Mouse (Mus musculus) forebrain, embryonic 15.5 days (tissue): Measurements from ENCODE around the gene Homer2. TPM values are rescaled to one million over a fixed set of nuclear protein-coding genes. Genes with fewer than 3 reads are reported as not detected.

Source experiments
- ATAC-seq: fragments of 200-750 bp; cut with Nextera tagmentation; replicated peaks from 2 replicates; pipeline ENCODE4 v1.8.0; 2017; ENCODE audit warnings: mild to moderate bottlenecking, moderate TSS enrichment, moderate library complexity
- H3K27ac ChIP-seq: fragments of 300-500 bp; sonication (generic); replicated peaks from 2 replicates; pipeline ENCODE4 v1.5.1; 2015; ENCODE audit warnings: mild to moderate bottlenecking, inconsistent platforms
- H3K27me3 ChIP-seq: fragments of 300-500 bp; sonication (generic); 2 replicates; pipeline ENCODE4 v1.6.1; 2015; ENCODE audit warnings: inconsistent platforms
- H3K36me3 ChIP-seq: fragments of 300-500 bp; sonication (generic); 2 replicates; pipeline ENCODE4 v1.6.1; 2015; ENCODE audit warnings: mild to moderate bottlenecking, inconsistent platforms
- H3K4me1 ChIP-seq: fragments of 300-500 bp; sonication (generic); 2 replicates; pipeline ENCODE4 v1.6.1; 2015; ENCODE audit warnings: inconsistent platforms
- H3K4me2 ChIP-seq: fragments of 300-500 bp; sonication (generic); replicated peaks from 2 replicates; pipeline ENCODE4 v1.6.1; 2015; ENCODE audit warnings: mild to moderate bottlenecking, inconsistent platforms
- H3K4me3 ChIP-seq: fragments of 300-500 bp; sonication (generic); 2 replicates; pipeline ENCODE4 v1.5.1; 2015; ENCODE audit warnings: mild to moderate bottlenecking, inconsistent platforms
- H3K9ac ChIP-seq: fragments of 300-500 bp; sonication (generic); replicated peaks from 2 replicates; pipeline ENCODE4 v1.6.1; 2015; ENCODE audit warnings: mild to moderate bottlenecking, inconsistent platforms
- H3K9me3 ChIP-seq: fragments of 300-500 bp; sonication (generic); 2 replicates; pipeline ENCODE4 v1.6.1; 2016; ENCODE audit warnings: inconsistent platforms
- WGBS: fragments of 180-500 bp; shearing (Covaris S2); methylation state at CpG from one replicate; pipeline ENCODE4 v1.1.7; 2015; ENCODE audit warnings: mixed read lengths; 5-methylcytosine and 5-hydroxymethylcytosine counted together
- polyA plus RNA-seq: library from polyadenylated mRNA; unstranded; fragments of >200 nt; fragmentation: Nextera tagmentation; extraction: Ambion mirVana; gene quantifications from 2 replicates; pipeline ENCODE4 v1.2.1, GENCODE M21; 2015

Homer2 gene
- polyA plus RNA-seq, 1 experiment from 2014 or later = 25.9 TPM

DNA sequence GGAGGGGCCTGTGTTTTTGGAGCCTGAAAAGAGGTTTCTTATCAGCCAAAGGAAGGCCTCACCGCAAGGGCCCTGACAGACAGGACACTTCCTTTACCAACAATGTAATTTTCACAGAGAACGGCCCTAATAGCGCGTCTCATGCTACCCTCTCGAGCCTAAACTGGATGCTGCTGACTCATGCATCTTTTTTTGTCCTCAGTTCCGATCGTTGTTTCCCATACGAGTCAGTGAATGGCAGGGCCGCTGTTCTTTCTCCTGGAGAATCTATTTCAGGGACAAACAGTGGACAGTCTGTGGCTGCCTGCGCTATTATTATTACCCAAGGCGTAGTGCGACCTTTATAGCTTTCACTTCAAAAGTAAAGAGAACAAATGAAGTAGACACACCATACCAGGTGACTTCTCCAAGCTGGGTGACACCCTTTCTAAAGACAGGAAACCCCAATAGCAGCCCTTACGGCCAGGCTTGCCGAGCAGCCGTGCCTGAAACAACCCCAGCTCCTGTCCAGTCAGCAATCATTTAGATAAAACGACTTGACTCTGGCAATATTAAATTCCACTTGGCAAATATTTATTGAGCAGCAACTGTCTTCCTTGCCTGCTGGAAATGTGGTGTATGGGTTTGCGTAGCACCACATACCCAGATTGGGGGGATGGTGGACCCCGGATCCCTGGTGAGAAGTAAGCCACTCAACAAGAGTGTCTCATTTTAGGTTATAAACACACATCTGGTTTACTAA, 18.8 kb upstream of the Homer2 start:
- WGBS = 82% methylated on average over 18 of the region's 18 CpGs
- ATAC-seq = no peak
- Histone ChIP-seq H3K4me2 (no peak overlapping the region), H3K27ac (no peak overlapping the region), H3K36me3 (no peaks in the 10 kb centered on the region), H3K9me3 (no peaks in the 10 kb centered on the region), H3K9ac (no peak overlapping the region), H3K4me1 (no peaks in the 10 kb centered on the region; the same call in 1 of the 2 replicates), H3K27me3 (no peaks in the 10 kb centered on the region), H3K4me3 (no peak overlapping the region)

DNA sequence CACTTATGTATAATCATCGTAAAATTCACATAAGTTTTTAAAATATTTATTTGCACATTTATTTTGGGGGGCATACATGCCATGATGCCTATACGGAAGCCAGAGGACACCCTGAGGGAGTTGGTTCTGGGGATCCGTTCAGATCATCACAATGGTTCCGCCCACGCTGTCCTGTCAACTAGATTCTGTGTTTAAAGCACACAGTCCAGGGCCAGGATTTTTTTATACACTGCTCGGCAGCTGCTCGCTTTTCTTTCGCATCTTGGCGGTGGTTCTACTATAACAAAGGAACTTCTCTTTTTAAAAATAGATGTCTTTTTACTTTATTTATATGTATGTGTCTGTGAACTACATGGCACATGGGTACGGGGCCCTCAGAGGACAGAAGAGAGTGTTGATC, 16.5 kb upstream of the Homer2 start:
- no peaks in the 10 kb centered on the region for H3K36me3 ChIP-seq
- 92% methylated on average over 10 of the region's 10 CpGs for WGBS
- no peaks in the 10 kb centered on the region for H3K27me3 ChIP-seq
- no peaks in the 10 kb centered on the region for H3K9me3 ChIP-seq
- H3K4me1 ChIP-seq = no peaks in the 10 kb centered on the region; the same call in 1 of the 2 replicates
- H3K9ac ChIP-seq = no peak overlapping the region
- no peak for ATAC-seq
- H3K4me3 ChIP-seq = no peak overlapping the region
- H3K4me2 ChIP-seq = no peak overlapping the region
- H3K27ac ChIP-seq = no peak overlapping the region

DNA sequence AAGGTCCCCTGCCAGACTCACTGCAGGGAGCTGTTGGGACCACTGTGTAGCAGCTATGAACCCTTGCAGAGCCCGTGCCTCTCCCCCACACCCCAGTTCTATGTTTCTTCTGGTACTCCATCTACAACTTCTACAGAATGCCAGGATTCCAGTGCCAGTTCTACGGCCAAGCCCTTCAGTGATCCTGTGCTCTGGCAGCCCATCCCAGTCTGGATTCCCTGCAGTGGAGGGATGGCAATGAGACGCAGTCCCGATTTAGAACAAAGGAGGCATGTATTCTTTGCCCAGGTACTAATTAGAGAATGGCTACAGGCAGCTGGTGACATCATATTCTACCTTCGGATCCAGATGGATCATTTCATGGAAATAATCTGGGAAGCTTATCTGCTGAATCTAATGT, 13.9 kb upstream of the Homer2 start:
- Histone ChIP-seq H3K4me2 (no peak overlapping the region), H3K27me3 (no peaks in the 10 kb centered on the region), H3K9ac (no peak overlapping the region), H3K4me1 (no peaks in the 10 kb centered on the region; the same call in 1 of the 2 replicates), H3K4me3 (no peak overlapping the region), H3K9me3 (no peaks in the 10 kb centered on the region), H3K36me3 (no peaks in the 10 kb centered on the region), H3K27ac (no peak overlapping the region)
- no peak for ATAC-seq
- 43% methylated on average over 5 of the region's 5 CpGs for WGBS

DNA sequence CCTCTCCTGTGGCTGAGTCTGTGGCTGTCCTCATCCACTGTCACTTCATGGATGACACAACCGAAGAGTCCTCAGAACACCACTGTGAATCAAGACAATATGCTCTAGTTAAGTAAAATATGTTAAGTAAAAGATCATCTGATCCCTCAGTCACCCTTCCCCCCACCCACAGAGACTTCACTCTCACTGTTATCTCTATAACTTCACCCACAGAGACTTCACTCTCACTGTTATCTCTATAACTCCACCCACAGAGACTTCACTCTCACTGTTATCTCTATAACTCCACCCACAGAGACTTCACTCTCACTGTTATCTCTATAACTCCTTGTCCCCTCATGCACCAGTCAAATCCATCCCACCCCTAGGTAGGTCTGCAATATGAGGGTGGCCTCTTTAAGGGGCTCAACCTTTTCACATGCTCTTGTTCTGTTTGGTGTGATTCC, 11.9 kb upstream of the Homer2 start:
- no peaks in the 10 kb centered on the region for H3K27me3 ChIP-seq
- H3K9me3 ChIP-seq = no peaks in the 10 kb centered on the region
- no peak overlapping the region for H3K4me2 ChIP-seq
- H3K4me3 ChIP-seq = no peak overlapping the region
- H3K9ac ChIP-seq = no peak overlapping the region
- H3K36me3 ChIP-seq = no peaks in the 10 kb centered on the region
- whole genome bisulfite sequencing = 77% methylated on average over 1 of the region's 1 CpGs
- no peak overlapping the region for H3K27ac ChIP-seq
- no peak for ATAC-seq
- H3K4me1 ChIP-seq = no peaks in the 10 kb centered on the region; the same call in 1 of the 2 replicates

DNA sequence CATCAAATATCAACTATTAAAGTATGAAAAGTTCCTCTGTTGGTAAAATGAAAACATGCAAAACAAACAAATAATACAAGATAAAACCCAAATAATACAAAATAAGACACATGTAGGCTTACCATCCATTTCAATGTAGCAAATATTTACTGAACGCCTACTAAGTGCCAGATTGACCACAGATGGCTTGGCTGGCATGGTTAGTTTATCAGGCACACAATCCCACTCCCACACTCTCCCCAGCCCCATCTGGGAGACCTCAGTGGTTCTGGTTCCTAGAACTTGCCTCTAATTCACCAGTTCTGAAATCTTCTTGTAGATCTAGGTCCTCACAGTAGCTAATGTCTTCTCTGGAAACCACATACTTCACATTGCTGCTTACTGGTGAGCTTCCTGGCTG, 11.3 kb upstream of the Homer2 start:
- H3K27ac ChIP-seq = no peak overlapping the region
- H3K4me2 ChIP-seq = no peak overlapping the region
- H3K4me1 ChIP-seq = no peaks in the 10 kb centered on the region; the same call in 1 of the 2 replicates
- H3K4me3 ChIP-seq = no peak overlapping the region
- no peaks in the 10 kb centered on the region for H3K36me3 ChIP-seq
- no peak overlapping the region for H3K9ac ChIP-seq
- WGBS = 71% methylated on average over 1 of the region's 1 CpGs
- no peak for ATAC-seq
- H3K9me3 ChIP-seq = no peaks in the 10 kb centered on the region
- H3K27me3 ChIP-seq = no peaks in the 10 kb centered on the region

DNA sequence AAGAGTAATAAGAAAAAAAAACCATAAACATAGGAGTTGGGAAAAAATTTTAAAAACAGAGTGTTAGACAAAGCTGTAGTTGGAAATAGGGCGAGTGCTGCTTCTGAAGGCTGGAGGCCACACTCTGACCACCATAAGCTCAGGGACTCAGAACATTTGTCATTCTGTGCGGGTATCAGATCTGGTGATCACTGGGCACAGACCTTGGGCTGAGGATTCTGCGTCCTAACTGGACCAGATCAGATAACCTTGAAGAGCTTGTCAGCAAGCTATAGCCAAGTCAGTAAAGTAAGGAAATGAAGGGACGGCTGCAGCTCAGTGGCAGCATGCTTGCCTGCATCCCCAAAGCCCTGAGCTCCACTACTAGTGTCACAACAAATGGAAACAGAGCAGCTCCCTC, 2.8 kb upstream of the Homer2 start:
- Histone ChIP-seq H3K9ac (no peak overlapping the region), H3K36me3 (no peaks in the 10 kb centered on the region), H3K4me1 (peaks cover 13% of the 10 kb centered on the region), H3K9me3 (no peaks in the 10 kb centered on the region), H3K4me2 (no peak overlapping the region), H3K27ac (no peak overlapping the region), H3K27me3 (0 out of 2 replicates have a peak, but pooled peaks cover 3% of the 10 kb centered on the region), H3K4me3 (no peak overlapping the region)
- no peak for ATAC-seq
- 89% methylated on average over 4 of the region's 4 CpGs for WGBS

DNA sequence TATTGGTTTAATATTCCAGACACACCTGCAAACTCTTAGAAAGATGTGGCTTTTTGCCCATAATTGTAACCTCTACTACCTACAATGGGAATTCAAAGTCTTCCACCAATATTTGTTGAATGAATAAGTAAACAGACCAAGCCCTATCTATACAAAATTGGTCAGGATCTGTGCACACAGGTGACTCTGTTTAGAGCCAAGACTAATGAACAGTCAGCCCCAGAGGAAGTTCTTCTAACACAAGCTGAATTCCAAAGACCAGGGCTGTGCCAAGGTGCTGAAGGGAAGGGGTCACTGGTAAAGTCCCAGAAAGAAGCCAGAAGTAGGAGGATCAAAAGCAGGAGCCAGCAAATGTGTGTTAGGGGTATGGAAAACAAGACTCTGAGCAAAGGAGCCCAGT, 838 bp upstream of the Homer2 start:
- no peak for ATAC-seq
- Histone ChIP-seq H3K27me3 (0 out of 2 replicates have a peak, but pooled peaks cover 3% of the 10 kb centered on the region), H3K4me2 (no peak overlapping the region), H3K4me1 (peaks cover 13% of the 10 kb centered on the region), H3K27ac (no peak overlapping the region), H3K36me3 (no peaks in the 10 kb centered on the region), H3K9ac (no peak overlapping the region), H3K9me3 (no peaks in the 10 kb centered on the region), H3K4me3 (no peak overlapping the region)

DNA sequence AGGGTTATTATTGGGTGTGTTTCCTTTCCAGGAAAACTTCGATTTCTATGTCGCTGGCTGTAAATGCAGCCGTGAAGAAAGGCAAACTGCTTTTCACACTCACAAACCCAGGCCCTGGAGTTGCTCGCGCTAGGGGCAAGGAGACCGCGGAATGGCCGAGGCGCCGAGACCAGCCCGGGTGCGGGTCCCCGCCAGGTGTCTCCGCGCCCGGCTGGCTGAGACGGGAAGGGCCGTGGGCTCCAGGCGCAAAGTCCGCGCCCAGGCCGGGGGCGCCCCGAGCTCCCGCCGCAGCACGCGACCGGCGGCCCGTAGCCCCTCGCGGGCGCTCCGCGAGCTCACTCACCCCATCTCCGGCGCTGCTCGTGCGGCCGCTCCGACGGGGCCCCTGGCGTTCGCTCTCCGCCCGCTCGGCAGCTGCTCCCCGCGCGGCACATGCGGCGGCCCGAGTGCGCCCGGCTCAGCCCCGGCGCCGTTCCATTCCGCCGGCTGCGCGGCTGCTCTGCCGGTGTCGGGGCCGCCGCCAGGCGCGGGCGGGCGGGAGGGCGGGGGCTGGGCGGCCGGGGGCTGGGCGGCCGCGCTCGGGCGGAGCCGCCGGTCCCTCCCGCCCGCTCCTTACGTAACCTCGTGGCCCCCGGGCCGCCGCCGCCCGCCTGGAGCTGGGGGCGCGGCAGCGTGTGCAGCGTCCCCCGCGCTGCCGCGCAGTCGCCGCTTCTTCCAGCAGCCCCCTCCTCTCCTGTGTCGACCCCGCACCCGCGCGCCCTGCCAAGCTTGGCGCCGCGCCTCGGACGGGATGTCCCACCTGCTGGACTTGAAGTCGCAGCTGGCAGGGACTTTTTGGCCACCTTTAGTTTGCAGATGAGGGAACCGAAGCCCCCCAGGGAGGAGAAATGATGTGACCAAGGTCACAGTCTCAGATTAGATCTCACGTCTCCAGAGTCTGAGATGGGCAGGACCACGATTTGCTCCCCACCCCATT, 623 bp downstream of the Homer2 start:
- peaks cover 13% of the 10 kb centered on the region for H3K4me1 ChIP-seq
- no peaks in the 10 kb centered on the region for H3K36me3 ChIP-seq
- peak; percentile 79 for ATAC-seq
- 0 out of 2 replicates have a peak, but pooled peaks cover 3% of the 10 kb centered on the region for H3K27me3 ChIP-seq
- under 1% methylated on average over 105 of the region's 114 CpGs for WGBS
- peak overlapping the region; percentile 66 for H3K9ac ChIP-seq
- peak overlapping the region; percentile 79 for H3K4me3 ChIP-seq
- peak overlapping the region; percentile 72 for H3K27ac ChIP-seq
- peak overlapping the region; percentile 70 for H3K4me2 ChIP-seq
- no peaks in the 10 kb centered on the region for H3K9me3 ChIP-seq

DNA sequence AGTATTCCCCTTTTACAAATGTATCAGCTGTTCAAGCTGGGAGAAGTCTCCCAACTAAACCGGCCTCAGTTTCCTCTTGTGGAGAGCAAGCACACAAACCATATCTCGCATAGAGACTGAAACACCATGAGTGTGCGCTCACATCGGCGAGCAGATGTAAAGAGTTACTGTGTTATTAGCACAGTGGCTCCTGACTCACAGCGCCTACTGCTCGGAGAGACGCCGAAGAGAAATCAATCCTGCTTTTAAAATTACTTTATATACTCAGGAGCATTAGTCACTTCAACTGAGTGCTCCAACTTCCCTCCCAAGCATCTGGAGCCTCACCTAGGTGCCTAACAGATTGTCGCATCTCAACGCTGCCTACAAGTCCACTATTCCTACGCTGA, 1.3 kb downstream of the Homer2 start:
- WGBS = 20% methylated on average over 12 of the region's 12 CpGs
- H3K4me3 ChIP-seq = peak overlapping the region; percentile 79
- 0 out of 2 replicates have a peak, but pooled peaks cover 3% of the 10 kb centered on the region for H3K27me3 ChIP-seq
- peak; percentile 44 for ATAC-seq
- H3K4me2 ChIP-seq = peak overlapping the region; percentile 70
- peak overlapping the region; percentile 66 for H3K9ac ChIP-seq
- peak overlapping the region; percentile 72; the same call in 1 of the 2 replicates for H3K27ac ChIP-seq
- H3K36me3 ChIP-seq = no peaks in the 10 kb centered on the region
- H3K4me1 ChIP-seq = peaks cover 13% of the 10 kb centered on the region
- no peaks in the 10 kb centered on the region for H3K9me3 ChIP-seq

DNA sequence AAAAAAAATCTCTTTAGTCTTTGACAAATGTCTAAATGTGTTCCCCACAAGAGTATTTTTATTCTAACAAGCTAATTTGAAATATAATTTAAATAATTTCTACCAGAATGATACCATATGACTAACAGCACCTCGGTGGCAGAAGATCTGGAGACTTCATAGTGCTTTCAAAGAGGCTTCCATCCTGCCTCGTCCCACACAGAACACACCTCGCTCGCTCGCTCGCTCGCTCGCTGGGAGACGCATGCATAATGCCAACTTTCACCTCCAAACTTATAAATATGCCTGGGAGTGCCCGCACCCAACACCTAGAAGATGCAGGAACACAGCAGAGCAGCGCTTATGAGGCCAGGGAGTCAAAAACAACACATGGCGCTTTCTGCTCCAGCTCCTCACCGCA, 9.0 kb downstream of the Homer2 start:
- Histone ChIP-seq H3K9me3 (no peaks in the 10 kb centered on the region), H3K4me2 (no peak overlapping the region), H3K4me1 (no peaks in the 10 kb centered on the region), H3K4me3 (no peak overlapping the region), H3K27me3 (no peaks in the 10 kb centered on the region), H3K36me3 (no peaks in the 10 kb centered on the region), H3K9ac (no peak overlapping the region), H3K27ac (no peak overlapping the region)
- no peak for ATAC-seq
- 89% methylated on average over 13 of the region's 13 CpGs for WGBS

DNA sequence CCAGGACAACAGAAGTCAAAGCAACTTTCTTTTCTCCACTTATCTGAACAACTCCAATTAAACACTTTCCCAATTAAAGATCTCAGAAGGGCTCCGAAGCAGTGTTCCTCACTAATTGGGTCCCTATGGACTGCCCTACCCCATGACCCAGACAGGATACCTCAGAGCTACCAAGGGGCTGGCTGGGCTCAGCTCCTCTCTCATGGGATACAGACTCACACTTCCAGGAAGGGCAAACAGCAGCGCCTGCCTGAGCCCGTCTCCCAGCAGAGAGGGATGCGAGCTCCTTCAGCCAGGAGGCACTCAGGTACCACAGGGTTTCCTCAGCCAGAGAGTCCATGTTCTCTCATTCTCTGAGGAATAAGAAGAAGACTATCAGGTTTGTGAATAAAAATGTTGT, 9.4 kb downstream of the Homer2 start:
- 58% methylated on average over 4 of the region's 4 CpGs for WGBS
- Histone ChIP-seq H3K9ac (no peak overlapping the region), H3K4me2 (no peak overlapping the region), H3K9me3 (no peaks in the 10 kb centered on the region), H3K27me3 (no peaks in the 10 kb centered on the region), H3K4me3 (no peak overlapping the region), H3K27ac (no peak overlapping the region), H3K4me1 (no peaks in the 10 kb centered on the region), H3K36me3 (no peaks in the 10 kb centered on the region)
- no peak for ATAC-seq
